In genomic region chr10:121625407-121626185, GRCm38 (mm10) we compare ENCODE assay signal across 9 mouse cellular contexts. TPM values are rescaled to one million over a fixed set of nuclear protein-coding genes. Genes with fewer than 3 reads are reported as not detected.
A peak's percentile ranks its signal among the peaks of the same experiment; 100 is the strongest.
DNase-seq lines count a peak whose midpoint lies in the region; ATAC-seq and TF ChIP-seq lines count a peak whose summit lies in the region.
"Had no signal": no experiment of that assay in that cellular context is flagged by ENCODE, and none has a peak within 500 bp of the region (broad histone marks: within the 10 kb centered on the region; RNA-seq: fewer than 3 reads in every experiment).

No protein-coding gene starts in this region.

- WGBS in lung, embryonic 14.5 days = under 1% methylated on average over 41 of the region's 41 CpGs
- WGBS in hindbrain, embryonic 13.5 days = under 1% methylated on average over 41 of the region's 41 CpGs

- no peaks in the 10 kb centered on the region for H3K9me3 ChIP-seq in lung, embryonic 14.5 days (ENCODE audit: low read depth, low read length)
- no peaks in the 10 kb centered on the region for H3K9me3 ChIP-seq in hindbrain, embryonic 13.5 days
- no peaks in the 10 kb centered on the region for H3K9me3 ChIP-seq in megakaryocyte, embryonic 14.5 days

- no peak for ATAC-seq in lung, embryonic 14.5 days (ENCODE audit: insufficient read depth)
- ATAC-seq in hindbrain, embryonic 13.5 days (ENCODE audit: low FRiP score) = no peak

- peak overlapping the region; percentile 87 for H3K9ac ChIP-seq in lung, embryonic 14.5 days
- peak overlapping the region; percentile 85 for H3K9ac ChIP-seq in hindbrain, embryonic 13.5 days

- H3K4me1 ChIP-seq in lung, embryonic 14.5 days (ENCODE audit: insufficient read depth) = peaks cover 6% of the 10 kb centered on the region; the same call in 1 of the 2 replicates
- H3K4me1 ChIP-seq in hindbrain, embryonic 13.5 days (replicated peaks) = peaks cover 17% of the 10 kb centered on the region
- peaks cover 38% of the 10 kb centered on the region for H3K4me1 ChIP-seq in megakaryocyte, embryonic 14.5 days

- no peaks in the 10 kb centered on the region for H3K27me3 ChIP-seq in lung, embryonic 14.5 days (ENCODE audit: insufficient read depth, low read length)
- no peaks in the 10 kb centered on the region for H3K27me3 ChIP-seq in hindbrain, embryonic 13.5 days
- H3K27me3 ChIP-seq in megakaryocyte, embryonic 14.5 days (replicated peaks) = no peaks in the 10 kb centered on the region

- peak overlapping the region; percentile 96 for H3K27ac ChIP-seq in lung, embryonic 14.5 days (ENCODE audit: low read depth)
- H3K27ac ChIP-seq in hindbrain, embryonic 13.5 days = peak overlapping the region; percentile 95

- H3K4me2 ChIP-seq in lung, embryonic 14.5 days = peak overlapping the region; percentile 82
- peak overlapping the region; percentile 69 for H3K4me2 ChIP-seq in hindbrain, embryonic 13.5 days

- peaks cover 22% of the 10 kb centered on the region for H3K36me3 ChIP-seq in lung, embryonic 14.5 days (ENCODE audit: insufficient read depth)
- peaks cover 14% of the 10 kb centered on the region for H3K36me3 ChIP-seq in hindbrain, embryonic 13.5 days
- peaks cover 31% of the 10 kb centered on the region for H3K36me3 ChIP-seq in megakaryocyte, embryonic 14.5 days (replicated peaks; ENCODE audit: low read length)

- TF ChIP-seq CTCF in lung, embryonic 14.5 days (IDR thresholded peaks at IDR 0.05; ENCODE audit: low read depth) = no peak

- peak; percentile 71 for DNase-seq in lung, embryonic 14.5 days
- DNase-seq in lung, postnatal 14 days = no peak
- peak; percentile 56 for DNase-seq in c-Kit-positive CD71-positive TER-119-positive erythroid progenitor cells, embryonic 14.5 days (ENCODE audit: low spot score)
- DNase-seq in adrenal gland, adult (ENCODE audit: inconsistent age in 2 of 2, low spot score in 1 of 2) = no peak
- no peak for DNase-seq in spleen, postnatal 4 days (ENCODE audit: low spot score in 2 of 2)
- no peak for DNase-seq in layer of hippocampus, postnatal 25 days (ENCODE audit: extremely low spot score in 1 of 2, low spot score in 1 of 2)

- peak overlapping the region; percentile 89 for H3K4me3 ChIP-seq in lung, embryonic 14.5 days (ENCODE audit: low read depth, low read length)
- peak overlapping the region; percentile 81 for H3K4me3 ChIP-seq in hindbrain, embryonic 13.5 days
- peak overlapping the region; percentile 96 for H3K4me3 ChIP-seq in megakaryocyte, embryonic 14.5 days (replicated peaks)

RNA-seq across cellular contexts. Expression of gene Xpot, which starts 0.5 kb away (rescaled TPM):
- 67.5 and 69.9 TPM in 2 replicates for polyA plus RNA-seq in lung, embryonic 14.5 days (2014; fragmentation: Nextera tagmentation; extraction: Ambion mirVana)
- 26.7 and 29.5 TPM in 2 replicates for polyA plus RNA-seq in hindbrain, embryonic 13.5 days (2015; fragmentation: Nextera tagmentation; extraction: Ambion mirVana)
- polyA plus RNA-seq in megakaryocyte, embryonic 14.5 days (2012; ENCODE audit: insufficient read depth, low replicate concordance) = 13.3 and 24.8 TPM in 2 replicates
- 10 to 100 TPM; 61.2 to 69.0 TPM for total RNA-seq in layer of hippocampus, postnatal 25 days (2021)

RNA-seq across cellular contexts. Expression of gene D930020B18Rik, which starts 15.8 kb away (rescaled TPM):
- 0.46 and 0.54 TPM in 2 replicates for polyA plus RNA-seq in lung, embryonic 14.5 days (2014; fragmentation: Nextera tagmentation; extraction: Ambion mirVana)
- polyA plus RNA-seq in hindbrain, embryonic 13.5 days (2015; fragmentation: Nextera tagmentation; extraction: Ambion mirVana) = 0.17 and 0.22 TPM in 2 replicates
- polyA plus RNA-seq in megakaryocyte, embryonic 14.5 days (2012; ENCODE audit: insufficient read depth, low replicate concordance) = not detected in 2 replicates
- under 1 TPM; 0.27 to 0.52 TPM for total RNA-seq in layer of hippocampus, postnatal 25 days (2021)
- polyA plus RNA-seq: gonadal fat pad, adult 2 months had no signal

RNA-seq across cellular contexts. Expression of gene Tbk1, which starts 39.0 kb away (rescaled TPM):
- polyA plus RNA-seq in lung, embryonic 14.5 days (2014; fragmentation: Nextera tagmentation; extraction: Ambion mirVana) = 38.1 and 39.6 TPM in 2 replicates
- 34.3 and 34.6 TPM in 2 replicates for polyA plus RNA-seq in hindbrain, embryonic 13.5 days (2015; fragmentation: Nextera tagmentation; extraction: Ambion mirVana)
- polyA plus RNA-seq in megakaryocyte, embryonic 14.5 days (2012; ENCODE audit: insufficient read depth, low replicate concordance) = 2.7 TPM in 1 of 2 replicates, not detected in the other
- total RNA-seq in layer of hippocampus, postnatal 25 days (2021) = 10 to 100 TPM; 47.6 to 50.8 TPM

Comparison
In these comparisons a context has a peak if more than half of its experiments do, and no peak if none do; other contexts are left out.
1. DNase-seq: peak in lung, embryonic 14.5 days (single experiment) and c-Kit-positive CD71-positive TER-119-positive erythroid progenitor cells, embryonic 14.5 days (single experiment); none in lung, postnatal 14 days (single experiment), adrenal gland, adult (0 of 2), spleen, postnatal 4 days (0 of 2) and layer of hippocampus, postnatal 25 days (0 of 2).
2. Peak in every context shown above with its lines, with median percentiles within 50 percentile points of each other: H3K4me3 ChIP-seq.